8 mouse cellular contexts compared by ENCODE assay signal in the genomic region with DNA sequence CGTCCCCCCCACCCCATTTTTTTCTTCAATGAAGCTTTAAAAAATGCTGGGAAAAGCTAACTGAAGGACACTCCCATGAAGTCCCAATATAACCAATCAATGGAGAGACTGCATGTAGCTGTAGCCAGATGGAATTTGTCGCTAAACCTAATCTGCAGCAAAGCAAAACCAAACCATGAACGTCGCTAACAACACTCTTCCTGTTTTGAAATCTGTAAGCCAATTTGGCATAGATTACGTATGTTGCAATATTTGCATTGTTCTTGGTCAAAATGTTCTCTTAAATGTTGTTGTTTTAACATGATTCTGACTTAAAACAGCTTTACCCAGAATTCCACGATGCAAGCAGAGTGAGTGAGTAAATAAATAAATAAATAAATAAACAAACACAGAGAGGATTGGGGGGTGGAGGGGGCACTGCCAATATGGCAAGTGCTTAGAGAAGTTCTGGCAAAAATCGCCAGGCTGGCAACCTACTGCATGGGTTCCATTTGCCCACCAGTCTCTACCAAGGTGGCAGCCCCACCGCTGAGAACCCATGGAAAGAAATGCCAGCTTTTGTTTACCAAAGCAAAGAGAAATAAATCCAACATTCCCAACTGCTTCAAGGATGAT.
A peak's percentile ranks its signal among the peaks of the same experiment; 100 is the strongest.
DNase-seq lines count a peak whose midpoint lies in the region; ATAC-seq lines count a peak whose summit lies in the region.

No protein-coding gene starts in this region.

- H3K4me3 ChIP-seq in limb, embryonic 12.5 days (replicated peaks): peak overlapping the region; percentile 27
- H3K4me3 ChIP-seq in neural tube, embryonic 12.5 days: no peak overlapping the region

- peaks cover 43% of the 10 kb centered on the region for H3K4me1 ChIP-seq in limb, embryonic 12.5 days (replicated peaks)
- peaks cover 53% of the 10 kb centered on the region for H3K4me1 ChIP-seq in neural tube, embryonic 12.5 days

- no peak for ATAC-seq in limb, embryonic 12.5 days (ENCODE audit: insufficient number of reproducible peaks, insufficient read depth, low FRiP score, low TSS enrichment, low read depth)
- ATAC-seq in neural tube, embryonic 12.5 days (ENCODE audit: low FRiP score, low read depth): peak; percentile 78

- H3K27me3 ChIP-seq in limb, embryonic 12.5 days: no peaks in the 10 kb centered on the region
- no peaks in the 10 kb centered on the region for H3K27me3 ChIP-seq in neural tube, embryonic 12.5 days (replicated peaks)

- H3K36me3 ChIP-seq in limb, embryonic 12.5 days: no peaks in the 10 kb centered on the region
- H3K36me3 ChIP-seq in neural tube, embryonic 12.5 days: no peaks in the 10 kb centered on the region

- H3K9ac ChIP-seq in limb, embryonic 12.5 days (replicated peaks): no peak overlapping the region
- H3K9ac ChIP-seq in neural tube, embryonic 12.5 days: no peak overlapping the region

- H3K9me3 ChIP-seq in limb, embryonic 12.5 days: no peaks in the 10 kb centered on the region
- no peaks in the 10 kb centered on the region for H3K9me3 ChIP-seq in neural tube, embryonic 12.5 days

- peak overlapping the region; percentile 32; the same call in 1 of the 2 replicates for H3K27ac ChIP-seq in limb, embryonic 12.5 days
- peak overlapping the region; percentile 64 for H3K27ac ChIP-seq in neural tube, embryonic 12.5 days

- H3K4me2 ChIP-seq in limb, embryonic 12.5 days: peak overlapping the region; percentile 52
- peak overlapping the region; percentile 54 for H3K4me2 ChIP-seq in neural tube, embryonic 12.5 days (replicated peaks)

- peak; percentile 14 for DNase-seq in embryo, embryonic 11.5 days (ENCODE audit: low read depth, low spot score)
- DNase-seq in embryo, embryonic 11 days: no peak
- peak; percentile 33 for DNase-seq in cerebellum, adult 11 months
- peak; percentile 24 for DNase-seq in forelimb bud, embryonic 11.5 days (ENCODE audit: low read depth, low spot score)
- no peak for DNase-seq in urinary bladder, postnatal 36 days (ENCODE audit: low spot score in 2 of 2)
- no peak for DNase-seq in adrenal gland, postnatal 14 days

- 52% methylated on average over 8 of the region's 8 CpGs for WGBS in limb, embryonic 12.5 days
- WGBS in neural tube, embryonic 12.5 days: 28% methylated on average over 8 of the region's 8 CpGs

Comparison
In these comparisons a context has a peak if more than half of its experiments do, and no peak if none do; other contexts are left out.
1. DNase-seq: peak in embryo, embryonic 11.5 days (single experiment), cerebellum, adult 11 months (single experiment) and forelimb bud, embryonic 11.5 days (single experiment); none in embryo, embryonic 11 days (single experiment), urinary bladder, postnatal 36 days (0 of 2) and adrenal gland, postnatal 14 days (single experiment).